Mouse (Mus musculus) cortical plate, adult 2 months (tissue): ENCODE results near the gene Arl4d.

Source experiments
- CTCF ChIP-seq: fragments of 200-500 bp; IDR thresholded peaks from 2 replicates; pipeline ENCODE4 v1.5.1; 2011; ENCODE audit warnings: mild to moderate bottlenecking, control low read depth, low read length; ENCODE audit not compliant: insufficient read depth; ENCODE audit errors: extremely low read depth
- POLR2A ChIP-seq: fragments of 200-500 bp; IDR thresholded peaks from 2 replicates; pipeline ENCODE4 v1.6.1; 2011; ENCODE audit warnings: mild to moderate bottlenecking, low read length, control low read depth; ENCODE audit not compliant: insufficient read depth; ENCODE audit errors: extremely low read depth

DNA sequence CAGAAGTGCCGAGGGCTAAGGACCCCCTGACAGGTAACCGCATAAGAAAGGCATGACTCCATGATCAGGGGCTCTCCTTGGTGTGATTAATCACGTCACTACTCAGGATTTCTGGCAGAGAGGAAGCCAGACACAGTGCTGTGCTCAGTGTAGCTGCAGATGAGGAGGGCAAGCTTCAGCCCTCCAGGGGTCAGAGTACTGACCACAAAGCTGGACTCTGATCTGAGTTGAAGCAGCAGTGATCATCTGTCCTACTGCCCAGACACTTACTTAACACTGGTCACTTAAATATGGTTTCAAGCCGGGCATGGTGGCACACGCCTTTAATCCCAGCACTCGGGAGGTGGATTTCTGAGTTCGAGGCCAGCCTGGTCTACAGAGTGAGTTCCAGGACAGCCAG lies 4.2 kb upstream of the Arl4d start:
- no peak for TF ChIP-seq CTCF
- no peak for TF ChIP-seq POLR2A
